Mouse (Mus musculus) adrenal gland, adult 2 months (tissue): ENCODE data around the gene Mthfd1l. TPM values are rescaled to one million over a fixed set of nuclear protein-coding genes. Genes with fewer than 3 reads are reported as not detected.

Experiments used
- DNase-seq: peaks from one replicate; pipeline ENCODE4 v3.0.0; 2021
- polyA plus RNA-seq: library from polyadenylated mRNA; depleted of rRNA; stranded (reverse); fragments of >200 nt; gene quantifications from 2 replicates; pipeline ENCODE4 v1.2.3, GENCODE M21; 2012
- total RNA-seq, 2 experiments: library from RNA; stranded (reverse); gene quantifications; 2 replicates each; pipeline ENCODE4 v1.2.3; 2021

The Mthfd1l gene
- total and polyA plus RNA-seq, 3 experiments = 2.3 to 5.4 (median 2.7) TPM

DNA sequence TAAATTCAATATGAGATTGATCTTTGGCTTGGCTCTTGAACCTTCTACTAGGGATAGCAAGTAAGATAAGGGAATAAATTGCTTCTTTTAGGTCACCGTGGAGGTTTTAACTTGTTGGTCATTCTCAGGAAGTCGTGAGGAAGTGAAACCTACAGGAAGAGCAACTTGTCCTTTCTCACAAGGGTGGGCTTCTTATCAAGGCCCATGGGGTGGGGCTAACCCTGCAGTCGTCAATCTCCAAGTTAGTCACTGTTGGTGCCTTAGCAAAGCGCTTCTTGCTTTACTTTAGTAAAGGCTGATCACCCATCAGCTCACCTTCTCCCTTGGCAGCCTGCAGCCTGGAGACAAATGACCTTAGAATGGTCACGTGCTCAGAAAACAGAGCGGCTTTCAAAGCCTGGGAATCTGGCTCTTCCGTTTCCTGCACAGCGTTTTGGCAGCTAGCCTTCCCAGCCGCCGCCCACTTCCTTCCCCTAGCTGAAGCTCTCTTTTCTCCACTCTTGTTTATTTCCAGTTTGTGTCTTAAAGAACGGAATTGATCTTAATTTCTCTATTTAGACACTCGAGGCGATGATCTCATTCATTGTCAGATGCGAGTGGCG, 106.8 kb downstream of the Mthfd1l start:
- DNase-seq = peak; percentile 82

DNA sequence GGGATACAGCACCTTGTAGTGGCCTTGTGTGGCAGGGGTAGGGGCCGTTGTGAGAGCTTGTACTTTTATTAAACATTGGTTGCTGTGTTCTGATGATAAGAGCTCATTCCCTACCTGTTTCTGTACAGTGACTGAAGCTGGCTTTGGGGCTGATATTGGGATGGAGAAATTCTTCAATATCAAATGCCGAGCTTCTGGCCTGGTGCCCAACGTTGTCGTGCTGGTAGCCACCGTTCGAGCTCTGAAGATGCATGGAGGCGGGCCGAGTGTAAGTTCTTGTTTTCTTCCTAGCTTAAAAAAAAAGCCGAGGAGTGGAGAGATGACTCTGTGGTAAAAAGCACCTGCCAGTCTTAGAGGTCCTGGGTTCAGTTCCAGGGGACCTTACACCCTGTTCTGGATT, 110.7 kb downstream of the Mthfd1l start:
- DNase-seq = no peak

DNA sequence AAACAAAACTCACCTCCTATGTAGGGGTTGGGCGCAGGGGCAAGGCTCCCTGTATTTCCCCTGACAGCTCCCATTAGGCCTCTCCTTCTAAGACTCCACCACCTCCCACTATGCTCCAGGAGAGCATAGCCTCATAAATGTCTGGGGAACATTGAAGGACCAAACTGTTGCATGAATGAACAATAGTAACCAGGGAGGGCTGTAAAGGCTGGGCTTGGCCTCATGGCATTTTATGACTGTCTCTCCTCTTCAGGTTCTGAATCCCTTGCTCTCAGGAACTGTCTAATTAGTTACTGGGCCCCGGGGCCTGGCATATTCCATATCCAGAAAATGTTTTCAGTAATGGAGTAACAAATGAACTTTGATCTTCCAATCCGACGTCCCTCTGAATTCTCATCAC, 112.0 kb downstream of the Mthfd1l start:
- DNase-seq = no peak

- DNase-seq = no peak
Observed at GRCm38 (mm10) chr10:4085363-4086141, 112.6 kb downstream of the Mthfd1l start.

GRCm38 (mm10) chr10:4087563-4087962, 114.6 kb downstream of the Mthfd1l start:
- no peak for DNase-seq

DNA sequence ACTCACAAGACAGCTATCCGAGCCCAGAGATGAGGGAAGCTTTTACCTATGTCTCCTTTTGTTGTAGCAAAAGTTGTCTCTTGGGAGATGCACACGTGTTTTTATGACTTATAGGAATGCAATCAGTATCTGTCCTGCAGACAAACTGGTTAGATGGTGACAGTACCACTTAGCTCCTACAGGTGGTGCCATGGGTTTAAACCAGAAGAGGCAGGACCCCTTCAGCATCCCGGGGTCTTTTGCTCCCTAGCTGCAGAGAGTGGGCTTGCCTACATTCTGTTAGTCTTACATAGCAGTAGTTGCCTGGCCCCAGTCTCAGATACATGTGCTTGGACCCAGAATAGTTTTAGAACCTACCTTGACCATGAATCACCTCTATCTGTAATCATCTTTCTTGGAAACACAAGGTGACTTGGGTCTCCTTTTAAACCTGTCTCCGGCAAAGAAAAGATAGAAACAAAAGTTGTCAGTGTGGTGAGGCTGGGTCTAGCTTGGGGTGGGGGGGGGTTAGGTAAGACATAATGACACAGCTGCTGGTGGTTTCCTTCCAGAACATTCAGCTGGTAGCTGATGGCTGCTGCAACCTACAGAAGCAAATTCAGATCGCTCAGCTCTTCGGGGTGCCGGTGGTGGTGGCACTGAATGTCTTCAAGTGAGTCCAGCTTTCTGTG, 116.0 kb downstream of the Mthfd1l start:
- no peak for DNase-seq

- no peak for DNase-seq
Observed at GRCm38 (mm10) chr10:4089885-4090284, 117.0 kb downstream of the Mthfd1l start.

GRCm38 (mm10) chr10:4092990-4093389, 120.1 kb downstream of the Mthfd1l start:
- DNase-seq = no peak

- DNase-seq = no peak
Observed at GRCm38 (mm10) chr10:4094093-4094817, 121.3 kb downstream of the Mthfd1l start.

DNA sequence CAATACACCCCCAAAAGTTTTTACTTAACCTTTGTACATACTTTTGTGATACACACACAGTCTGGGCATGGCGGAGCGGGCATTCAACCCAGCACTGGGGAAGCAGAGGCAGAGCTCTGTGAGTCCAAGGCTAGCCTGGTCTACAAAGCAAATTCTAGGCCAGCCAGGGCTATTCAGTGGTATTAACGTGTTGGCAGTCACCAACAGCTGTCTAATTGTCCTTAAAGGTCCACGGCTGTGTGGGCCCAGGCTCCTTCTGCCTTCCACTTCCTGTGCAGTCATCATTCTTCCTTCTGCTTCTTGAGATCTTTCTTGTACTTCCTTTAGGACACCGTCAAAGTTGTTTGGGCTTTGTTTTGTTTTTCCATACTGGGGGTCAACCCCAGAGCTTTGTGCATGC, 123.2 kb downstream of the Mthfd1l start:
- DNase-seq = no peak

DNA sequence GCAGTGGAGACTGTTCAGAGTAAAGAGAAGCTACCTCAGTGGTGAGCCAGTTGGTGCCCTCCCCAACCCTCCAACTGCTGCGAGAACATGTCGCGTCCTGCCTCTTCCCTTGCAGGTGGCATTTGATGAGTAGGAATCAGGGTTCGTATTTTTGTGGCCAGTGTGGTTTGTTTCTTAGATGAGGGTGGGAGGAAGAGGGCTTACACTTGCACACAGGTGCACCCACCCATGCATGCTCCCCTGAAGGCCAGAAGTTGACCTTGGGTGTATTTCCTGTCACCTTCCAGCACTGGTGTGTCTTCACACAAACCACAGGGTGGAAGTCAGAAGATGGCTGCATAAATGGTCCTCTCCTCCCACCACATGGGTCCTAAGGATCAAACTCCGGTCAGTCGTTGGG, 127.1 kb downstream of the Mthfd1l start:
- DNase-seq = no peak

DNA sequence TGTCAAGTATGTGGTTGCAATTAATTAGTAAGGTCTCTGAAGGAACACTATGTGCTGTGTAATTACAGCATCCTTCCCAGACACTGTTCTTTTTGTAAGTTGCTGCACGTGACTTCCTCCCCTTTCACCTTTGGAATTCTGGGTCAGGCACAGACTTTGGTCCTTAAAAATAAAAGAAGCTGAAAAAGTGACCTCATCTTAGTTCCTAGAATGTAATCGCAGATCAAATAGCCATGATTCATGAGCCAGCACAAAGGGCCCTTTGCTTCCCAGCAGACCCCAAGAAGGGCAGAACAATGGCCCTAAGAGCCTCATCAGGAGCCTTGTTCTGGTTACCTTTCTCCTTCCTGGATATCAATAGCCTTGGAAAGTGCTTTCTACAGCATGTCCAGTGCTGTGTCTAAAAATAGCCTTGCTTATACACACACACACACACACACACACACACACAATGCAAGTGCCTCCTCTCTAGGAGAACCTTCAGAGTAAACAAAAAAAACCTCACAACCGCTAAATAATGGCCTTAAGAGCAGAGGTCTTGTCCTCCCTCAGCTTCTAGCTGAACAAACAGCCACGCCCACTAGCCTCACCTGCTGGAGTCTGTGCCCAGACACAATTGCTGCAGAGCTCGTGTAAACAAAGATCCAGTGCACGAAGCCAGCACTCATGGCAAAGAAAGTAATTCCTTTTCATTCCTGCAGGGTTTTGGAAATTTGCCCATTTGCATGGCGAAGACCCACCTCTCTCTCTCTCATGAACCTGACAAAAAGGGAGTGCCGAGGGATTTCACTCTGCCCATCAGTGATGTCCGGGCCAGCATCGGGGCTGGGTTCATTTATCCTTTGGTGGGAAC, 133.0 kb downstream of the Mthfd1l start:
- DNase-seq = peak; percentile 17

GRCm38 (mm10) chr10:4107661-4108338, 134.9 kb downstream of the Mthfd1l start:
- DNase-seq = peak; percentile 69

DNA sequence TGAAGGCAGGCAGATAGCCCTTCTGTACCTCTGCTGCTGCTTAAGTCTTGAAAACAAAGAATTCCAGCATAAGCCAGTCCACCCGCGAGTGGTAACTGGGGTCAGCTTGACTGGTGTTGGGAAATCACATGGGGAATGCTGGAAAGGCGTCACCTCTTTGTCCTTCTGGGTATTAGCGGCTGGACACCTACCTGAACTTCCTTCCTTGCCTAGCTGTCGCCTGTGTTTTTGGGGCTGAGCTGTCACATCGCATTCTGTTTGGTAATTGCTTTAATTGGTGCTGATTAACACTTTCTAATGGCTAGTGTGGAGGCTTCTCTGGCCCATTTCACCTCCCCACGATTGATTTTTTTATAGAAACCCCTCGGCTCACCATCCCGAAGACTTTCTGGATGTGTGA, 135.5 kb downstream of the Mthfd1l start:
- DNase-seq = no peak

- no peak for DNase-seq
Observed at GRCm38 (mm10) chr10:4111095-4111794, 138.3 kb downstream of the Mthfd1l start.

GRCm38 (mm10) chr10:4111795-4112139, 138.8 kb downstream of the Mthfd1l start:
- no peak for DNase-seq

DNA sequence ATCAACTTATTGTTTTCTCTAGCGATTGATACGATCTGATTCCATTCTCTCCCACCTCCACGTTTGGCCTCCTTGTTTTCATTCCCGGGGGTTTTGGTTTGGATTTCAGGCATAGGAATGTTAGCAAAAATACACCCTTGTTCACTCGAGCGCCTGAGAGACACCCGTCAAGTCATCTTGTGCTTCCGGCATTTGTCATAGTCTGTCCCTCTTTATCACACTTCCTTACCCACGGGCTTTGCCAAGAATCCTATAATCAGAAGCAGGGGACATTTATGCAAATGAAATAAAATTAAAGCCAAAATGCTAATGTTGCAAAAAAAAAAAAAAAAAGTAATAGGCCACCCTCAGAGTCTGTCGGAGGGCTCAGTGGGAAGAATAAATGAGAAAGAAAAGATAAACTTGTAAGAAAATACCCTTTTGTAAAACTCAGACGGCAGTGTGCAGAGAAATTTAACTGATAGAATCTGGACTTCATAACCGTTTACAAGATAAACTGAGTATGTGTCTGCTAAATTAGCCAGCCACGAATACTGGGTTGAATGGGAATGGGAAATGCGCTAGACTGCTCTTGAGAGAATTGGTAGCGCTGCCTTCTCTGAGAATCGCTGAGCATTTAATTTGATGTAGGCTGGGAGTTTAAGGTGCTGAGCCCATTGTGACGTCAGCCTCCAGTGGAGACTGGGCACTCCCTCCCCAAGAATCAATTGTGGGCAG, 139.9 kb downstream of the Mthfd1l start:
- DNase-seq = no peak

DNA sequence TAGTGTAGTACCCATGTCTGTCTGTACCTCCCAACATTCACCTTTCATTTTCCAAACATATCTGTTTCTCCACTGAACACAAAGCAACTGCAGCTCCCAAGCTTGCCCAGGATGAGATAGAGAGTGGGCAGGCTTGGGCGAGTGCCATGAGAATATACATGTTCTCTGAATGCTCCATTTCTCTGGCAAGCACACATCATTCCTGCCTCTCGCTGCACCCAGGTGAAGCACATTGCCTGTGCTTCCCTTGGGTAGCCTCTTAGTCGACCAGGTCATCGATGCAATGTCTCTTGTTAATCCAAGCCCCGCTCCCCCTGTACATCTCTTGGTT, 140.4 kb downstream of the Mthfd1l start:
- DNase-seq = no peak

- no peak for DNase-seq
Observed at GRCm38 (mm10) chr10:4116653-4117052, 143.7 kb downstream of the Mthfd1l start.

GRCm38 (mm10) chr10:4117091-4117490, 144.2 kb downstream of the Mthfd1l start:
- no peak for DNase-seq
